Mouse (Mus musculus): ENCODE results near the gene Vps41.

The Vps41 gene

DNA sequence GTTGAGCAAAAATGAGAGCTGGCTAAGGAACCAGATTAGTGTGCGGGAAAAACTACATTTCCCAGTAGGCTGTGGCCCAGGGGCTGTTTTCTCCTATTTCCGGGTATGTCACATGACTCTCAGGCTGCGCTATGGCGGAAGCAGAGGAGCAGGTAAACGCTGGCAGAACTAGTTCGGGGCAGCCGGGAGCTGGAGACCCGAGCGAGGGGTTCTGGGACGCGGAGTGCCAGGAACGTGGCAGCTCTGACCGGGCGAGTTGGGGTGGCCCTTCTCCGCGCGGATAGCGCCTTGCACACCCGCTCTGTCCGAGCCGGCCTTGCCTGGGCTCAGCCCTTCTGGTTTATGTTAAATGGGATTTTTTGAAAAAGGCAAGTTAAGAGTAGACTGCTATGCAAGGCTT, at the start of gene Vps41:
Vps41 (plus strand) TSS at position 102 of the 400 bp plus-strand sequence.
- DNase-seq (ENCODE audit: low spot score), result peak; percentile 55

DNA sequence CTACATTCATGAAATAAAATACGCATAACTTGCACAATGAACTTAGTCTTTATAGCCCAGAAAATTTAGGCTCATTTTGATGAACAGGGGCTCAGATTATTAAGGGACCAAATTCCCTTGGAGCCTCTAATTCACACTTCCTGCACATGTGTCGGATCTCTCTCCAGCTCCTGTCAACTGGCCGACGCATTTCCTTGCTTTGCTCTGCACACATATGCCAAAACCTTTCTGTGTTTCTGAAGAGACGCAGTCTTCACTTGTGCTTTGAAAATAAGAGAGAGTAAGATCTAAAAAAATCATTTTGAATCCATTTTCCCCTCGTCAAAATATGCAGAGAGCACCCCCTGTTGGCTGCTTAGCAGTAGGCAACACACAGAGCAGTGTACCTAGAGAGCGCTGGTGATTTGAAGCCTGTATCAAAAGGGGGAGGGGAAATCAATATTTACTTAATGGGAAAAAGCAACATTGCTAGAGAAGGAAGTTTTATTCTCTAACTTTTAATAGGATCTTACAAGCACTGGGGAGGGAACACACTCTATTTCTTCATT, 18.5 kb upstream of the Vps41 start:
- DNase-seq (ENCODE audit: low spot score), result peak; percentile 12

DNA sequence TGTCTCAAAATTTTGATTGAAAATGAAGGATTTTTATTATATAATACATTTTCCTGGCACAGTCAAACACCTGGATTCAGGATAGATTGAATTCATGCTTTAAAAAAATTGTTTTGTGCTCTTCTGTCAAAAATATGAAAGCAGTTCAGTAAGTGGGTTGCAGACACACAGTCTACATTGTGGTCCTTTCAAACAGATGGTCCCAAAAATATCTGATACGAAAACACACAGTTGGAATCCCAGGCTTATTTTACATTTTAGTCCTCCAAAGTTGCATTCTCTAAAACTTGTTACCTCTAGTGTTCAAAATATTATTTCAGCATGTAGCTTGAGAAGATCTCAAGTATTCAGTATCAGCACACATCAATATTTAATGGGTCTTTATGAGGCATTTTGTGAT, 5.4 kb upstream of the Vps41 start:
- no peak for DNase-seq (ENCODE audit: low spot score)

DNA sequence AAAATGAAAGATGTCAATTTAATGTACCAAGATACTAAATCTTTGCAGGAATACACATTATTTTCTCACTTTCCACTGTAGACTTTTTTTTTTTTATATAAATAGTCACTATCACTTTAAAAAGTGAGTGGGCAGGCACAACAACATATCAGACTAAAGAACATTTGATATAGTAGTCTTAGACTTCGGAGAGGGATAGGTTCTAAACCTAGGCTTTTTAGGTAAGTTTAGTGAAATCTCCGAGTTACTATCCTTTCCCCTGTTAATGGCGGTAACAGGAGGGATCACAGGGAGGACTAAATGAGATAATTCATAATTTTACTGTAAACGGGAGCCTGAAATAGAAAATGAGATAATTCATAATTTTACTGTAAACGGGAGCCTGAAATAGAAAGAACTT, 379 bp upstream of the Vps41 start:
- no peak for DNase-seq (ENCODE audit: low spot score)

DNA sequence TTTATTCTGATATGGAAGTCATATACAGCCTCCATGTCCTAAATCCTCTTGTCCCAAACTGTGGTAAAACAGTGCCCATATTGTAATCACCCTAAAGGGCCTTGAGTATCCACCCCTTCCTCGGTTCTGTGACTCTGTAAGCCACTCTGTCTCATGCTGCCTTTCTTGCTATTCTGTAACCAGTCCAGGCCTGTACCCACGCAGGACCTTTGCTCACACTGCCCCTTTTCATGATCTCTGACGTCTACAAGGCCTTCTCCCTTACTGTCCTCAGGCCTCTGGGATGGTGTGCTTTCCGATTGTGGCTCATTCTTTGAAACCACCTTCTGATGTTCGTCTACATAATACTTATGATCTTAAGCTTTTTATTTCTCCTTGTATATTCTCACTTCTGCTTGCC, 1.4 kb downstream of the Vps41 start:
- DNase-seq (ENCODE audit: low spot score), result no peak

DNA sequence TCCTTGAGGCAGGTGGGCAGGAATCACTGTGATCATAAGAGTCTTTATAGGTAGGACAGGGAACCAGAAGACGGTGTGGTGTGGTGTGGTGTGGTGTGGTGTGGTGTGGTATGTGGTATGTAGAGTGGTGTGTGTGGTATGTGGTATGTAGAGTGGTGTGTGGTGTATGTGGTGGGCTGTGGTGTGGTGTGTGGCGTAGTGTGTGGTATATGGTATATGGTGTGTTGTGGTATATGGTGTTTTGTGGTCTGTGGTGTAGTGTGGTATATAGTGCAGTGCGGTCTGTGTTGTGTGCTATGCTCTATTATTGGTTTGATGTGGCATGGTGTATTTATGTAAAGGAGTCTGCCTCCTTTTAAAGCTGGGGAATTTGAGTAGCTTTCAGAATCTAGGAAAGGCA, 13.6 kb downstream of the Vps41 start:
- no peak for DNase-seq (ENCODE audit: low spot score)

DNA sequence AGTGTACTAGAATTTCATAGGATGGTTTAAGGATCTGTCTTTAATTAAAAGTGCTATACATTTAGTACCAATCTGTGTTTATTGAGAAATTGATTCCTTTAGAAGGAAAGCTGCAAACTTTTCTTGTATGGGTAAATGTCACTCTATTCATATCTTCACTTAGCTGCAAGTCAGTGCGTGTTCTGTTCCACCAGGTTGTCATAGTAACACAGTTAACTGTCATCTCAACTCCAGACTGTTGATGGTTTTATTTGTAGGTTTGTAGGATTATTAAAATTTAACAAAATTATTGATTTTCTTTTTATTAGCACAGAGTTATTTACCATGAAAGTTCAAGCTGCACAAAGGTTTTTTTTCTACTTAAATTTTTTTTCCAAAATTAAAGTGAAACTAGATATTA, 19.5 kb downstream of the Vps41 start:
- DNase-seq (ENCODE audit: low spot score), result no peak

- DNase-seq (ENCODE audit: low spot score), result peak; percentile 4
These were observed 26.6 kb downstream of the Vps41 start for GRCm38 (mm10) chr13:18743575-18744265.

- DNase-seq (ENCODE audit: low spot score), result no peak
These were observed 27.2 kb downstream of the Vps41 start for GRCm38 (mm10) chr13:18744266-18744652.

DNA sequence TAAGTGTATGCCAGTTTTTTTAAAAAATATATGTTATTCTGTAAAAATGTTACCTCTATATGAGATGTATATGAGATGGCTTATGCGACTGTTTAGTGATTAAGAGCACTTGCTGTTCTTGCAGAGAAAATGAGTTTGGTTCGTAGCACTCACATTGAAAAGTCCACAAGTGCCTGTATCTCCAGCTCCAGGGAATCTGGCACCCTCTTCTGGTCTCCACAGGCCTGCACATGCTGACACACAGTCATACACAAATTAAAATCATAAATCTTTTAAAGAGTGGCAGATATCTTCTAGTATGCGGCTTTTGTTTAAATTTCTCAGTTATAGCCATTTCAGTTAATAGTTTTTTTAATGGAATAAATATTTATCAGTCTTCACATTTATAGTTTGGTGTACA, 40.9 kb downstream of the Vps41 start:
- DNase-seq (ENCODE audit: low spot score), result no peak

- no peak for DNase-seq (ENCODE audit: low spot score)
These were observed 42.4 kb downstream of the Vps41 start for GRCm38 (mm10) chr13:18759361-18760056.

GRCm38 (mm10) chr13:18761452-18761851, 44.4 kb downstream of the Vps41 start:
- no peak for DNase-seq (ENCODE audit: low spot score)

GRCm38 (mm10) chr13:18767893-18768292, 50.8 kb downstream of the Vps41 start:
- DNase-seq (ENCODE audit: low spot score), result no peak

- no peak for DNase-seq (ENCODE audit: low spot score)
These were observed 51.4 kb downstream of the Vps41 start for GRCm38 (mm10) chr13:18768495-18768894.

- DNase-seq (ENCODE audit: low spot score), result no peak
These were observed 56.5 kb downstream of the Vps41 start for GRCm38 (mm10) chr13:18773437-18774198.

DNA sequence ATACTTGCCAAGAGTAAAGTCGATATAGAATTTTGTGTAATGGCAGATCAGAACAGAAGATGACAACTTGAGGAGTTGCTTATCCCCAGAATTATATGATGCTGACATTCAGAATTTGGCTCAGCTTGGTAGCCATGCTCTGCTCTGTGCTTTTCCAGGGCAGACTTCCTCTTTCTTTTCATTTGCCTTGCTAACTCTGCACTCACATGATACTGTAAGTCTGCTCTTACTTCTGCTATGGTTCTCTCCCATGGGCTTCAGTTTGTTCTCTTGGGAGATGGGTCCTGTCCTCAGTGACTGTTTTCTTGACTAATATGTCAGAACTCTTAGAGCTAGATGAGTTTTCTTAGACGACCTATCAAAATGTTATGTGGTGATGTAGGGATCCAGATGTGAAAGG, 64.2 kb downstream of the Vps41 start:
- DNase-seq (ENCODE audit: low spot score), result no peak

DNA sequence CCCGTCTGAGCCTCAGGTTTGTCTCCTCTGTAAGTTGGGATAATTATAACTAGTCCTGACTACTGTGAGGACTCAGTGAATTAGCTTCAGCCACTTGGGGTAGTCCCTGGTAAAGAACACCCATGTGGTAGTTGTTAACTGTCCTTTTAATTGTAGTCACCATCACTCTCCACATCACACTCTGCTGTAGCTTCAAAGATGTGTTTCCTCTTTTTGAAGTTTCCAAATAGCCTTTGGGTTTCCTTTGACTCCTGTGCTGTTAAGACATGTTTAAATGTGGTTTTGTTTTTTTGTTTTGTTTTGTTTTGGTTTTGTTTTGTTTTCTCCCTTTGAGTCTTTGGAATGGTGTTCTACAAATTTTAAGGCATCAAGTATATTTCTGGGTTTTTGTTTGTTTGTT, 68.6 kb downstream of the Vps41 start:
- DNase-seq (ENCODE audit: low spot score), result no peak

GRCm38 (mm10) chr13:18788040-18788439, 71.0 kb downstream of the Vps41 start:
- no peak for DNase-seq (ENCODE audit: low spot score)

DNA sequence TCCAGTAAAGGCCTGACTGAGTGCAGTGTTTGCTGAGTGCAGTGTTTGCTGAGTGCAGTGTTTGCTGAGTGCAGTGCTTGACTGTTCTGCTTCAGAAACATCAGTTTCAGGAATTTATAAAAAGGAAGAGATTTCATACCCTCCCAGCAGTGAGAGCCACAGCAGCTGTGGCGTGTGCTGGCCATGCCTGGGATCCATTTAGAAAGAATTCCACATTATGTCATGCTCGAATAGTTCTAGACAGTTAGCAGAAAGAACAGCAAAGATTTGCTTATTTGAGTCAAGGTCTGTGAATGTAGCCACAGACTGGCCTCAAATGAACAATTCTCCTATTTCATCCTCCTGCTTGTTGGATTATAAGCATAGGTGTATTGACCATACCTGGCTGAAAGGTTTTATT, 71.6 kb downstream of the Vps41 start:
- no peak for DNase-seq (ENCODE audit: low spot score)

- DNase-seq (ENCODE audit: low spot score), result no peak
These were observed 72.6 kb downstream of the Vps41 start for GRCm38 (mm10) chr13:18789662-18790061.

DNA sequence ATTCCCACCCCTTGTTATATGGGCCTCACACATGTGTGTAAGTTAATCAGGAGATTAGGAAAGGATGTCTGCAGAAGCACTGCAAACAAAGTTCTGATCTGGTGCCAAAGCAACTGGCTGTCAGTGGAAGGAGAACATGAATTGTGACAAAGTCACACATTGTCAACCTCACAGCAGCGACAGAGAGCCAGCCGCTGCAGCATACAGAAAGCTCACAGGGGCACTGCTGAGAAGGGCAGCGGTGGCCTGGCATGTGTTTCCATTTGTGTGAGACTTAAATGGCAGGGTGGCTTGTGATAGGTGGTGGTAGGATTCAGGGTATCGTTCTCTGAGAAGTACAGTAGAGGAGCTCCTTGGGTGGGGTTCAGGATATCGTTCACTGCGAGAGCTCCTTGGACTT, 73.0 kb downstream of the Vps41 start:
- DNase-seq (ENCODE audit: low spot score), result no peak

GRCm38 (mm10) chr13:18791314-18791713, 74.2 kb downstream of the Vps41 start:
- no peak for DNase-seq (ENCODE audit: low spot score)

- no peak for DNase-seq (ENCODE audit: low spot score)
These were observed 74.6 kb downstream of the Vps41 start for GRCm38 (mm10) chr13:18791724-18792123.

All from urinary bladder, postnatal 25 days (tissue).